Mouse (Mus musculus) B cell, adult 62 days (primary cell): Measurements from ENCODE around the gene Dhx57. TPM values are rescaled to one million over a fixed set of nuclear protein-coding genes. Genes with fewer than 3 reads are reported as not detected.

Experiments
- total RNA-seq: library from RNA; stranded (reverse); gene quantifications from 4 replicates; pipeline ENCODE4 v1.2.4, GENCODE M21; 2023

The Dhx57 gene
- 46.8 to 48.3 TPM (median 47.6 TPM) in 4 replicates for total RNA-seq

DNA sequence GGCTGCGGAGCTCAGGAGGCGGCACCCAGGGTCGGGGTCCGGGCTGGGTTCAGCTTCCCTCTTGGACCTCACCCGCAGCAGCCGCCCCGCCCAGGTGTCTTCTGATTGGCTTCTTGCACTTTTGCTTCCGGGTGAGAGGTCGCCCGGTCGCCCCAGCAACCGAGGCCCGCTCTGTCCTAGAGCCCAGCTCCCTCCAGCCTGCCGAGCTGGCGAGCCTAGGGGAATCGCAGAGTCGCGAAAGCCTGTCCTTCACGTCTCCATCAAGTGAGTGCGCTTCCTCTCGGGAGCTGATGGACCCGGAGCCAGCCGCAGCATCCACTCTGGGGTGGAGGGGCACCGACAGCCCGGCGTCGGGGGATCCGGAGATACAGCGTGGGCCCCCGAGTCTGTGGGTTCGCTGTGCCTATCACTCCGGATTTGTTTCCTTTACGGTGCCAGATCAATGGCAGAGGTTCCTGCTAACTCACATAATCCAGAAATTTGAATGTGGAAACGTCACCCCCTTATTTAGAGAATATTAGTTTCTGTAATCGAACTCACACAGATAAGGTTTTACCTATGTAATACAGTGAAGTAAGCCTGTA lies at the start of gene Dhx57, which contains the start of gene Morn2:
TSS of gene Dhx57 (minus strand) at position 403 of the 584 bp plus-strand sequence.
TSS of gene Morn2 (plus strand) at position 130 of the 584 bp plus-strand sequence.

DNA sequence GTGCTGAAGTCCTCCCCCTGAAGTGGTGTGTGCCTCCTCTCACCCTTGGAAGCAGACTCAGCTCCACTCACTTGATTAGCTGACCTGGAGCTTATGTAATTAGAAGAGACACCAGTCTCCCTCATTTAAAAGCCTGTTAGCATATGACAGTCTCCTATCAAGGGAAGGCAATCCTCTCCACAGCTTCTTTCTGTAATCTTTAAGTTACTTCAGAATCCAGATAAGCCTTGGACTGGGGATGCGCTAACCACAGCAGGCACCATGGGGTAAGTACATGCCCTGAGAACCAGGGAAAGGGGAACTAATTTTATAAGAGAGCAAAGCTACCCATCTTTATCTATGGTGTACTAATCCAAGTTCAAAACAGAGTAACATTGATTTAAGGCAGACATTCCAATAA lies 17.0 kb upstream of the Dhx57 start, which contains the start of gene Arhgef33:
TSS of gene Arhgef33 (plus strand) at position 157 of the 400 bp plus-strand sequence.

DNA sequence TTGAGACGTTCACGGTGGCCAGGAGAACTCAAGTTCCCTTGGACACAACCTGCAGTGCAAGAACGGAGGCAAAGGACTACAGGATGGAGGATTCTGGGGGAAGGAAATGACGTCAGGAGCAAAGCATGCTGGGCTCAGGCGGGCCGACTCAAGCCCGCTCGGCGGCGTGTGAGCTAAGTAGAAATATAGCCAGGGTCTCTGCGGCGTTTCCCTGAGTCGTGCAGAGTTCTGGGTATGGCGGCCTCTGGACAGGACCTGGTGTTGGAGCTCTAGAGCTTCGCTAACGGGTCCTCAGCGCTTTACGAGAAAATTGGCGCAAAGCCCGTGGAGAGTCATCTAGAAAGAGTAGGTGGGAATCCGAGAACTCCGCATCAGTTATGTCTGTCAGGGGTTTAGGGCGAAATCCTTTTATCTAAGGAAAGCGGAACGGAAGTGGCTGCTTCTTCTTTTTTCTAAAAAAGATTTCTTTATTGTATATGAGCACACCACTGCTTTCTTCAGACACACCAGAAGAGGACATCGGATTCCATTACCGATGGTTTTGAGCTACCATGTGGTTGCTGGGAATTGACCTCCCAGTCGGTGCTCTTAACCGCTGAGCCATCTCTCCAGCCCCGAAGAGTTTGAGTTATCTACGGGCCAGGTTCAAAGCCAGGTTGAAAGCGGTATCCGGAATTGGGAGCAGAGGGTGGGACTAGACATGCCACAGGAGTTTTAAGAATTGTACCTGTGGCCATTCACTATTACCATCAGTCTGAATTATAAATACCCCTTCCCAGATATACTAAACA lies 65.8 kb downstream of the Dhx57 start, which contains the start of gene Gemin6:
TSS of gene Gemin6 (plus strand) at position 116 of the 791 bp plus-strand sequence.

DNA sequence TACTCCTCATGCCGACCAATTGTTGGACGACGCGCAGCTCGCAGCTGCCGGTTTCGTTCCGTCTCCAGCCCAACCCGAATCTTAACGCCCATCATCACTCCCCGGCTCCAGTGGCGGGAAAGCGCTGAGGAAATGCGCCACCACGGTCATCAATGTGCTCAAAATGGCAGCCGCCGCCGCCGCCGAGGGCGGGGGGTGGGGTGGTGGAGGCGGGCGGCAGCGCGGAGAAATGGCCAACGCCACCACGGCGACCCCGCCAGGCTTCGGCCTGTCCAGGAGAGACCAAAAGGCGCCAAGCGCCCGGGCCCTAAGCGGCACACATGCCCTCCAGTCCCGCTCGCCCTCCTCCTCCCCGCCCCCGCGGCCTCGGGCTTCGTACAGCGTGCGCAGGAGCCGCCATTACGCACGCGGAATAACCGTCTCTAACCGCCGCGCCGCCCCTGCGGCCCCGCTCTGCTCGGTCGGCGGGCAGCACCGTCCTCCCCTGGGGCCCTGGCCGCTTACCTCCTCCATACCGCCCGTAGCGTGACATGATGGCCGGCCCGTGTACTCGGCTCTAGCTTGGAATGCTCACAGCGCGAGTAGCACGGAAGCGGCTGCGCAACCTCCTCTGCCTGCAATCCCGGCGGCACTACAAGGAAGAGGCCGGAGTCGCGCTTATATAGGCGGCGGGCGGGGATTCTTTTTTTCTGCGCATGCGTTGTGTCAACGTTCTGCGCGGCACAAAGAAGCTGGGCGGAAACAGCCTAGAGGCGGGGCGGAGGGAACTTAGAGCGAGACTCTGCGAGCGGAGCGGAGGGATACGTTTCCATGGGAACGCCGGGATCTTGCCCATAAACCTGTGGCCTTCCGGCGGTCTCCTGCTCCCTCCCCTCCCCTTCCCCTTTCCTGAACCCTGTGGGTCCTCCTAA lies 83.3 kb downstream of the Dhx57 start, which contains the start of the genes Srsf7 and Ttc39d:
TSS of gene Srsf7 (minus strand) at position 637 of the 911 bp plus-strand sequence.
TSS of gene Ttc39d (plus strand) at position 790 of the 911 bp plus-strand sequence.

Other genes starting within 250 kb of the Dhx57 start
- 0.18 to 0.72 TPM (median 0.50 TPM) in 4 replicates for gene Hnrnpll, start 228.1 kb downstream of the Dhx57 start, total RNA-seq
- gene Galm, start 163.0 kb downstream of the Dhx57 start, total RNA-seq: 0.98 to 2.7 TPM (median 1.4 TPM) in 4 replicates
- 355 to 387 TPM (median 367 TPM) in 4 replicates for gene Srsf7, start 83.2 kb downstream of the Dhx57 start, total RNA-seq
- gene Ttc39d, start 83.0 kb downstream of the Dhx57 start, total RNA-seq: 0.22 to 0.39 TPM in 2 of 4 replicates, not detected in the others
- gene Gemin6, start 66.0 kb downstream of the Dhx57 start, total RNA-seq: 2.9 to 5.0 TPM (median 4.6 TPM) in 4 replicates
- gene Morn2, start 273 bp downstream of the Dhx57 start, total RNA-seq: 1.3 to 3.9 TPM (median 2.5 TPM) in 4 replicates
- 0.95 TPM in 1 of 4 replicates, not detected in the others for gene Arhgef33, start 16.9 kb upstream of the Dhx57 start, total RNA-seq
- not detected in 4 replicates for gene Gm10190, start 83.1 kb upstream of the Dhx57 start, total RNA-seq
- gene Sos1, start 190.0 kb upstream of the Dhx57 start, total RNA-seq: 23.9 to 27.2 TPM (median 25.6 TPM) in 4 replicates